Mouse (Mus musculus): Measurements from ENCODE around the gene Cfhr1. TPM values are rescaled to one million over a fixed set of nuclear protein-coding genes. Genes with fewer than 3 reads are reported as not detected.

Gene Cfhr1
- not detected in 2 replicates for polyA plus RNA-seq (2012; rRNA removed)

GRCm38 (mm10) chr1:139560024-139560423, at the start of gene Cfhr1:
TSS of gene Cfhr1 (minus strand) at chr1:139560272.
- no peak for DNase-seq (ENCODE audit: extremely low spot score in 1 of 2, low spot score in 1 of 2)

- DNase-seq (ENCODE audit: extremely low spot score in 1 of 2, low spot score in 1 of 2), result no peak
Observed at GRCm38 (mm10) chr1:139551311-139551710, 8.8 kb downstream of the Cfhr1 start.

- DNase-seq (ENCODE audit: extremely low spot score in 1 of 2, low spot score in 1 of 2), result no peak
Observed at GRCm38 (mm10) chr1:139548536-139548935, 11.5 kb downstream of the Cfhr1 start.

GRCm38 (mm10) chr1:139514556-139514955, 45.5 kb downstream of the Cfhr1 start:
- no peak for DNase-seq (ENCODE audit: extremely low spot score in 1 of 2, low spot score in 1 of 2)

GRCm38 (mm10) chr1:139501258-139501752, 58.8 kb downstream of the Cfhr1 start, which contains the start of gene F13b:
TSS of gene F13b (plus strand) at chr1:139501702.
- no peak for DNase-seq (ENCODE audit: extremely low spot score in 1 of 2, low spot score in 1 of 2)

GRCm38 (mm10) chr1:139499751-139500150, 60.3 kb downstream of the Cfhr1 start:
- DNase-seq (ENCODE audit: extremely low spot score in 1 of 2, low spot score in 1 of 2), result no peak

Other genes starting within 250 kb of the Cfhr1 start
- 0.23 and 0.34 TPM in 2 replicates for gene Crb1, start 183.2 kb downstream of the Cfhr1 start, polyA plus RNA-seq (2012; rRNA removed)
- gene Zbtb41, start 138.0 kb downstream of the Cfhr1 start, polyA plus RNA-seq (2012; rRNA removed), result 8.2 and 9.0 TPM in 2 replicates
- gene Aspm, start 105.5 kb downstream of the Cfhr1 start, polyA plus RNA-seq (2012; rRNA removed), result 0.28 and 0.34 TPM in 2 replicates
- not detected in 2 replicates for gene F13b, start 58.6 kb downstream of the Cfhr1 start, polyA plus RNA-seq (2012; rRNA removed)
- not detected in 2 replicates for gene Gm4788, start 221.0 kb upstream of the Cfhr1 start, polyA plus RNA-seq (2012; rRNA removed)